Mouse (Mus musculus): Measurements from ENCODE around the gene Mtrex.

GRCm38 (mm10) chr13:112829619-112830018, 97.6 kb downstream of the Mtrex start:
- no peak for TF ChIP-seq CTCF (IDR thresholded peaks at IDR 0.05; ENCODE audit: low read depth)
- TF ChIP-seq EP300 (IDR thresholded peaks at IDR 0.05; ENCODE audit: low read depth), result no peak
